ENCODE assay signal across 9 mouse cellular contexts in the genomic region with DNA sequence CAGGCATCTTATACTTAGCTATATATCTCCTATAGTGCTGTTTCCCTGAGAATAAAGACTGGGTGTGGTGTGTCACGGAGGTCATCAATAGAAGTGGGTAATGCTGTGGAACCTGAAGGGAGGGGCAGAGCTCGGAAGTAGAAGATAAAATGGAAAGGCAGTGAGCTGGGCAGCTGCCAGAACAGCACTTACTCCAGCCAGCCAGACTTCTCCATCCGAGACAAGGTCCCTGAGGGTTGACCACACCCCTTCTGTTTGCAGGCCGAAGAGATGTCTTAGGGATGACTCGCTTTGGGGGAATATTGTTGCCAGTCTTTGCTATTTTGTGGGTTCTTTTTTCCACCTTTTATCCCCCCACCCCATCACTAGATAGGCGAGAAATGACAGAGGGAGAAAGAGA. TPM values are rescaled to one million over a fixed set of nuclear protein-coding genes. Genes with fewer than 3 reads are reported as not detected.
DNase-seq lines count a peak whose midpoint lies in the region.
"Had no signal": no experiment of that assay in that cellular context is flagged by ENCODE, and none has a peak within 500 bp of the region (broad histone marks: within the 10 kb centered on the region; RNA-seq: fewer than 3 reads in every experiment).

No protein-coding gene starts in this region.

- intact Hi-C loops in heart, postnatal 14 days (cut with DNase I) = no loop called here

- peak; percentile 23 for DNase-seq in kidney, postnatal 14 days
- no peak for DNase-seq in kidney, adult 9 months
- peak; percentile 37 for DNase-seq in MEL-GATA-1-ER (ENCODE audit: extremely low read depth, low read depth)
- peak; percentile 43 for DNase-seq in gastrocnemius, postnatal 10 days
- DNase-seq in heart, postnatal 14 days = peak; percentile 49 to 56
- DNase-seq in frontal cortex, postnatal 25 days (ENCODE audit: low spot score in 2 of 2) = no peak
- no peak for DNase-seq in layer of hippocampus, postnatal 10 days (ENCODE audit: low spot score in 2 of 2)
- DNase-seq in thymus, postnatal 25 days = no peak
- DNase-seq: right cerebral cortex, postnatal 4 days had no signal

RNA-seq across cellular contexts. Expression of a gene that starts 11.9 kb away (rescaled TPM):
- total RNA-seq in gastrocnemius, postnatal 10 days (2021) = 10 to 100 TPM; 36.3 to 47.8 TPM
- 10 to 100 TPM; 33.5 to 33.6 TPM for total RNA-seq in heart, postnatal 14 days (2021)
- total RNA-seq in layer of hippocampus, postnatal 10 days (2021) = 10 to 100 TPM; 32.3 to 33.1 TPM

Comparison
In these comparisons a context has a peak if more than half of its experiments do, and no peak if none do; other contexts are left out.
1. DNase-seq: peak in kidney, postnatal 14 days (single experiment), MEL-GATA-1-ER (single experiment), gastrocnemius, postnatal 10 days (single experiment) and heart, postnatal 14 days (2 of 2); none in kidney, adult 9 months (single experiment), frontal cortex, postnatal 25 days (0 of 2), layer of hippocampus, postnatal 10 days (0 of 2) and thymus, postnatal 25 days (single experiment).